ENCODE assay signal across 8 mouse cellular contexts in genomic region chr9:123021636-123022379, GRCm38 (mm10). TPM values are rescaled to one million over a fixed set of nuclear protein-coding genes. Genes with fewer than 3 reads are reported as not detected.
A peak's percentile ranks its signal among the peaks of the same experiment; 100 is the strongest.
DNase-seq lines count a peak whose midpoint lies in the region; ATAC-seq and TF ChIP-seq lines count a peak whose summit lies in the region.

No protein-coding gene starts in this region.

- H3K9ac ChIP-seq in lung, embryonic 16.5 days (ENCODE audit: low read length) = peak overlapping the region; percentile 59; the same call in 1 of the 2 replicates
- peak overlapping the region; percentile 85; the same call in 1 of the 2 replicates for H3K9ac ChIP-seq in embryonic facial prominence, embryonic 14.5 days (ENCODE audit: low read depth, low read length)
- H3K9ac ChIP-seq in hindbrain, postnatal 0 days (replicated peaks; ENCODE audit: low read length) = peak overlapping the region; percentile 79; the same call in 1 of the 2 replicates

- peak; percentile 3 for DNase-seq in adrenal gland, postnatal 10 days
- no peak for DNase-seq in adrenal gland, postnatal 4 days (ENCODE audit: low spot score in 2 of 2)
- no peak for DNase-seq in lung, adult 18-20 months
- peak; percentile 46 for DNase-seq in embryonic facial prominence, embryonic 14.5 days (ENCODE audit: low spot score)
- DNase-seq in hindbrain, postnatal 0 days (ENCODE audit: low spot score) = peak; percentile 25
- no peak for DNase-seq in urinary bladder, postnatal 36 days (ENCODE audit: low spot score in 2 of 2)

- WGBS in lung, embryonic 16.5 days = 33% methylated on average over 17 of the region's 24 CpGs
- 45% methylated on average over 16 of the region's 24 CpGs for WGBS in embryonic facial prominence, embryonic 14.5 days
- 36% methylated on average over 19 of the region's 24 CpGs for WGBS in hindbrain, postnatal 0 days

- peak; percentile 41; the same call in 1 of the 2 replicates for TF ChIP-seq CTCF in hindbrain, postnatal 0 days (IDR thresholded peaks at IDR 0.05; ENCODE audit: low read depth)

- peaks cover 7% of the 10 kb centered on the region; the same call in 1 of the 2 replicates for H3K4me1 ChIP-seq in lung, embryonic 16.5 days (replicated peaks; ENCODE audit: control insufficient read depth, insufficient read depth, low read length)
- peaks cover 8% of the 10 kb centered on the region for H3K4me1 ChIP-seq in embryonic facial prominence, embryonic 14.5 days (ENCODE audit: control insufficient read depth, insufficient read depth, low read length)
- H3K4me1 ChIP-seq in hindbrain, postnatal 0 days (ENCODE audit: insufficient read depth, low read length) = peaks cover 6% of the 10 kb centered on the region

- peak overlapping the region; percentile 83 for H3K4me3 ChIP-seq in lung, embryonic 16.5 days (ENCODE audit: low read length)
- peak overlapping the region; percentile 71 for H3K4me3 ChIP-seq in embryonic facial prominence, embryonic 14.5 days (ENCODE audit: low read depth, low read length)
- H3K4me3 ChIP-seq in hindbrain, postnatal 0 days (ENCODE audit: low read length) = peak overlapping the region; percentile 77

- H3K27ac ChIP-seq in lung, embryonic 16.5 days (ENCODE audit: low read length) = no peak overlapping the region
- no peak overlapping the region for H3K27ac ChIP-seq in embryonic facial prominence, embryonic 14.5 days (replicated peaks; ENCODE audit: low read depth, low read length)
- peak overlapping the region; percentile 85 for H3K27ac ChIP-seq in hindbrain, postnatal 0 days

- peak overlapping the region; percentile 89 for H3K4me2 ChIP-seq in lung, embryonic 16.5 days (ENCODE audit: low read depth, low read length)
- peak overlapping the region; percentile 64 for H3K4me2 ChIP-seq in embryonic facial prominence, embryonic 14.5 days (ENCODE audit: low read depth, low read length)
- H3K4me2 ChIP-seq in hindbrain, postnatal 0 days (ENCODE audit: low read depth, low read length) = peak overlapping the region; percentile 87

- H3K27me3 ChIP-seq in lung, embryonic 16.5 days (ENCODE audit: control insufficient read depth, insufficient read depth, low read depth, low read length) = no peaks in the 10 kb centered on the region
- no peaks in the 10 kb centered on the region for H3K27me3 ChIP-seq in embryonic facial prominence, embryonic 14.5 days (replicated peaks; ENCODE audit: control insufficient read depth, insufficient read depth, low read length)
- H3K27me3 ChIP-seq in hindbrain, postnatal 0 days (ENCODE audit: insufficient read depth, low read length) = no peaks in the 10 kb centered on the region

- ATAC-seq in lung, embryonic 16.5 days (ENCODE audit: low read depth) = no peak
- no peak for ATAC-seq in embryonic facial prominence, embryonic 14.5 days (ENCODE audit: low read depth)
- ATAC-seq in hindbrain, postnatal 0 days = no peak
- ATAC-seq in megakaryocyte-erythroid progenitor cell, adult 5-6 weeks (replicated peaks; ENCODE audit: low FRiP score, low TSS enrichment, poor library complexity, severe bottlenecking) = peak; percentile 44

- peaks cover 6% of the 10 kb centered on the region; the same call in 1 of the 2 replicates for H3K36me3 ChIP-seq in lung, embryonic 16.5 days (ENCODE audit: control insufficient read depth, insufficient read depth, low read length)
- peaks cover 16% of the 10 kb centered on the region for H3K36me3 ChIP-seq in embryonic facial prominence, embryonic 14.5 days (ENCODE audit: control insufficient read depth, insufficient read depth, low read length)
- H3K36me3 ChIP-seq in hindbrain, postnatal 0 days (ENCODE audit: insufficient read depth, low read length) = no peaks in the 10 kb centered on the region

- H3K9me3 ChIP-seq in lung, embryonic 16.5 days (ENCODE audit: control insufficient read depth, low read length) = no peaks in the 10 kb centered on the region
- H3K9me3 ChIP-seq in embryonic facial prominence, embryonic 14.5 days (ENCODE audit: control insufficient read depth, low read length) = no peaks in the 10 kb centered on the region
- H3K9me3 ChIP-seq in hindbrain, postnatal 0 days (ENCODE audit: low read length) = no peaks in the 10 kb centered on the region

RNA-seq across cellular contexts. Expression of gene Tmem42, which starts 0.7 kb away (rescaled TPM):
- total RNA-seq in adrenal gland, postnatal 10 days (2021) = 10 to 100 TPM; 15.0 to 18.4 TPM
- total RNA-seq in adrenal gland, postnatal 4 days (2021) = 10 to 100 TPM; 24.5 to 29.4 TPM
- 18.8 and 23.0 TPM in 2 replicates for polyA plus RNA-seq in lung, embryonic 16.5 days (2015; fragmentation: Nextera tagmentation; extraction: Ambion mirVana)
- 24.5 and 24.6 TPM in 2 replicates for polyA plus RNA-seq in embryonic facial prominence, embryonic 14.5 days (2014; fragmentation: Nextera tagmentation; extraction: Ambion mirVana)
- 18.5 and 19.9 TPM in 2 replicates for total RNA-seq in hindbrain, postnatal 0 days (2014; rRNA removed)
- polyA plus RNA-seq in hindbrain, postnatal 0 days (2015; fragmentation: Nextera tagmentation; extraction: Ambion mirVana) = 30.6 and 31.5 TPM in 2 replicates
- 4.0 and 16.1 TPM in 2 replicates for total RNA-seq in megakaryocyte-erythroid progenitor cell, adult 5-6 weeks (2014; fragmentation: Nextera tagmentation)
- 5.4 and 9.2 TPM in 2 replicates for total RNA-seq in megakaryocyte-erythroid progenitor cell, adult 5-6 weeks (2017)

RNA-seq across cellular contexts. Expression of gene Tgm4, which starts 12.7 kb away (rescaled TPM):
- under 1 TPM; 0.21 to 0.82 TPM for total RNA-seq in adrenal gland, postnatal 10 days (2021)
- 1 to 10 TPM; 1.3 to 1.4 TPM for total RNA-seq in adrenal gland, postnatal 4 days (2021)
- polyA plus RNA-seq in lung, embryonic 16.5 days (2015; fragmentation: Nextera tagmentation; extraction: Ambion mirVana) = 0.26 and 0.60 TPM in 2 replicates
- 0.18 and 0.21 TPM in 2 replicates for polyA plus RNA-seq in embryonic facial prominence, embryonic 14.5 days (2014; fragmentation: Nextera tagmentation; extraction: Ambion mirVana)
- 0.10 TPM in 1 of 2 replicates, not detected in the other for total RNA-seq in hindbrain, postnatal 0 days (2014; rRNA removed)
- polyA plus RNA-seq in hindbrain, postnatal 0 days (2015; fragmentation: Nextera tagmentation; extraction: Ambion mirVana) = 0.42 and 0.45 TPM in 2 replicates
- total RNA-seq in megakaryocyte-erythroid progenitor cell, adult 5-6 weeks (2014; fragmentation: Nextera tagmentation) = 0.62 TPM in 1 of 2 replicates, not detected in the other
- 0.42 and 1.4 TPM in 2 replicates for total RNA-seq in megakaryocyte-erythroid progenitor cell, adult 5-6 weeks (2017)

Comparison
In these comparisons a context has a peak if more than half of its experiments do, and no peak if none do; other contexts are left out.
1. DNase-seq: peak in adrenal gland, postnatal 10 days (single experiment), embryonic facial prominence, embryonic 14.5 days (single experiment) and hindbrain, postnatal 0 days (single experiment); none in adrenal gland, postnatal 4 days (0 of 2), lung, adult 18-20 months (0 of 2) and urinary bladder, postnatal 36 days (0 of 2).
2. Peak in every context shown above with its lines, with median percentiles within 50 percentile points of each other: H3K4me2 ChIP-seq, H3K4me3 ChIP-seq and H3K9ac ChIP-seq.